Mouse (Mus musculus) limb, embryonic 11.5 days (tissue): ENCODE results near the gene Megf8. TPM values are rescaled to one million over a fixed set of nuclear protein-coding genes. Genes with fewer than 3 reads are reported as not detected.
A peak's percentile ranks its signal among the peaks of the same experiment; 100 is the strongest.

Experiments used
- ATAC-seq: fragments of 200-750 bp; cut with Nextera tagmentation; 2 replicates; pipeline ENCODE4 v1.8.0; 2017; ENCODE audit warnings: low read depth; ENCODE audit not compliant: insufficient number of reproducible peaks, low FRiP score, low TSS enrichment
- DNase-seq: peaks from one replicate; pipeline ENCODE4 v3.0.0-alpha.2; 2015; ENCODE audit warnings: low spot score
- H3K27ac ChIP-seq: fragments of 300-500 bp; sonication (generic); replicated peaks from 2 replicates; pipeline ENCODE4 v1.5.1; 2014; ENCODE audit warnings: low read depth, mild to moderate bottlenecking, low read length
- H3K27me3 ChIP-seq: fragments of 300-500 bp; sonication (generic); 2 replicates; pipeline ENCODE4 v1.6.1; 2014; ENCODE audit warnings: mild to moderate bottlenecking, low read length, mixed read lengths; ENCODE audit not compliant: control insufficient read depth, insufficient read depth
- H3K36me3 ChIP-seq: fragments of 300-500 bp; sonication (generic); 2 replicates; pipeline ENCODE4 v1.6.1; 2014; ENCODE audit warnings: mild to moderate bottlenecking, low read length, moderate library complexity, mixed read lengths; ENCODE audit not compliant: control insufficient read depth, insufficient read depth
- H3K4me1 ChIP-seq: fragments of 300-500 bp; sonication (generic); 2 replicates; pipeline ENCODE4 v1.6.1; 2014; ENCODE audit warnings: low read length, mixed read lengths; ENCODE audit not compliant: control insufficient read depth, insufficient read depth
- H3K4me2 ChIP-seq: fragments of 300-500 bp; sonication (generic); 2 replicates; pipeline ENCODE4 v1.6.1; 2014; ENCODE audit warnings: low read depth, mild to moderate bottlenecking, moderate library complexity; ENCODE audit not compliant: severe bottlenecking
- H3K4me3 ChIP-seq: fragments of 300-500 bp; sonication (generic); 2 replicates; pipeline ENCODE4 v1.5.1; 2014; ENCODE audit warnings: low read depth, low read length
- H3K9ac ChIP-seq: fragments of 300-500 bp; sonication (generic); 2 replicates; pipeline ENCODE4 v1.6.1; 2014; ENCODE audit warnings: mild to moderate bottlenecking, low read length
- H3K9me3 ChIP-seq: fragments of 300-500 bp; sonication (generic); 2 replicates; pipeline ENCODE4 v1.6.1; 2016; ENCODE audit warnings: low read length; ENCODE audit not compliant: control insufficient read depth
- WGBS: fragments of 180-500 bp; shearing (Covaris S2); extraction: QIAGEN DNeasy Blood & Tissue Kit; methylation state at CpG from one replicate; pipeline ENCODE4 v1.1.7; 2014; 5-methylcytosine and 5-hydroxymethylcytosine counted together
- polyA plus RNA-seq: library from polyadenylated mRNA; unstranded; fragments of >200 nt; fragmentation: Nextera tagmentation; extraction: Ambion mirVana; gene quantifications from 2 replicates; pipeline ENCODE4 v1.2.1, GENCODE M21; 2014

Gene Megf8
- polyA plus RNA-seq, 1 experiment from 2014 or later = 14.4 TPM

- peaks cover 8% of the 10 kb centered on the region; the same call in 1 of the 2 replicates for H3K36me3 ChIP-seq
- no peak for ATAC-seq
- H3K9ac ChIP-seq = no peak overlapping the region
- H3K27me3 ChIP-seq = no peaks in the 10 kb centered on the region
- no peak overlapping the region for H3K4me2 ChIP-seq
- H3K4me3 ChIP-seq = no peak overlapping the region
- H3K27ac ChIP-seq = no peak overlapping the region
- no peak for DNase-seq
- peaks cover 12% of the 10 kb centered on the region for H3K4me1 ChIP-seq
- 88% methylated on average over 8 of the region's 8 CpGs for WGBS
- H3K9me3 ChIP-seq = no peaks in the 10 kb centered on the region
Measured at GRCm38 (mm10) chr7:25326233-25326632, 9.3 kb downstream of the Megf8 start.

GRCm38 (mm10) chr7:25333596-25334307 lies 16.8 kb downstream of the Megf8 start:
- H3K9me3 ChIP-seq = no peaks in the 10 kb centered on the region
- H3K4me3 ChIP-seq = no peak overlapping the region
- H3K4me2 ChIP-seq = no peak overlapping the region
- peaks cover 18% of the 10 kb centered on the region for H3K36me3 ChIP-seq
- ATAC-seq = 0 out of 2 replicates have a peak, but pooled peaks have one; percentile 44
- H3K4me1 ChIP-seq = no peaks in the 10 kb centered on the region
- H3K27ac ChIP-seq = no peak overlapping the region
- peak; percentile 86 for DNase-seq
- 44% methylated on average over 16 of the region's 16 CpGs for WGBS
- H3K27me3 ChIP-seq = no peaks in the 10 kb centered on the region
- H3K9ac ChIP-seq = no peak overlapping the region

GRCm38 (mm10) chr7:25334472-25334871 lies 17.5 kb downstream of the Megf8 start:
- 87% methylated on average over 12 of the region's 12 CpGs for WGBS
- Histone ChIP-seq H3K4me2 (no peak overlapping the region), H3K9ac (no peak overlapping the region), H3K27ac (no peak overlapping the region), H3K9me3 (no peaks in the 10 kb centered on the region), H3K4me1 (no peaks in the 10 kb centered on the region), H3K36me3 (peaks cover 18% of the 10 kb centered on the region), H3K27me3 (no peaks in the 10 kb centered on the region), H3K4me3 (no peak overlapping the region)
- ATAC-seq (no peak), DNase-seq (no peak)

GRCm38 (mm10) chr7:25339329-25339728 lies 22.4 kb downstream of the Megf8 start:
- no peaks in the 10 kb centered on the region for H3K27me3 ChIP-seq

GRCm38 (mm10) chr7:25341000-25341784 lies 24.2 kb downstream of the Megf8 start:
- WGBS = 87% methylated on average over 20 of the region's 20 CpGs
- no peak overlapping the region for H3K27ac ChIP-seq
- no peak for DNase-seq

More at GRCm38 (mm10) chr7:25339329-25339728, 22.4 kb downstream of the Megf8 start:
- DNase-seq (no peak), ATAC-seq (no peak)
- H3K27ac ChIP-seq = no peak overlapping the region
- no peaks in the 10 kb centered on the region for H3K4me1 ChIP-seq
- no peak overlapping the region for H3K4me3 ChIP-seq
- WGBS = 88% methylated on average over 9 of the region's 9 CpGs
- no peak overlapping the region for H3K4me2 ChIP-seq
- no peaks in the 10 kb centered on the region for H3K9me3 ChIP-seq
- no peak overlapping the region for H3K9ac ChIP-seq
- peaks cover 15% of the 10 kb centered on the region for H3K36me3 ChIP-seq

GRCm38 (mm10) chr7:25348861-25349260 lies 31.9 kb downstream of the Megf8 start:
- H3K4me2 ChIP-seq = no peak overlapping the region
- no peak for ATAC-seq
- H3K27me3 ChIP-seq = no peaks in the 10 kb centered on the region
- no peak for DNase-seq
- no peak overlapping the region for H3K9ac ChIP-seq
- no peak overlapping the region for H3K27ac ChIP-seq
- 85% methylated on average over 8 of the region's 8 CpGs for WGBS
- H3K9me3 ChIP-seq = peaks cover 6% of the 10 kb centered on the region; the same call in 1 of the 2 replicates
- peaks cover 32% of the 10 kb centered on the region; the same call in 1 of the 2 replicates for H3K36me3 ChIP-seq
- H3K4me1 ChIP-seq = no peaks in the 10 kb centered on the region
- H3K4me3 ChIP-seq = no peak overlapping the region

More at GRCm38 (mm10) chr7:25341000-25341784, 24.2 kb downstream of the Megf8 start:
- H3K4me1 ChIP-seq = no peaks in the 10 kb centered on the region
- H3K4me2 ChIP-seq = no peak overlapping the region
- no peak overlapping the region for H3K9ac ChIP-seq
- no peak overlapping the region for H3K4me3 ChIP-seq
- peak; percentile 23; the same call in 1 of the 2 replicates for ATAC-seq
- H3K27me3 ChIP-seq = no peaks in the 10 kb centered on the region
- no peaks in the 10 kb centered on the region for H3K9me3 ChIP-seq
- H3K36me3 ChIP-seq = peaks cover 14% of the 10 kb centered on the region

- ATAC-seq (no peak), DNase-seq (no peak)
- Histone ChIP-seq H3K4me2 (no peak overlapping the region), H3K27ac (no peak overlapping the region), H3K4me3 (no peak overlapping the region), H3K36me3 (peaks cover 28% of the 10 kb centered on the region), H3K9ac (no peak overlapping the region), H3K27me3 (no peaks in the 10 kb centered on the region), H3K4me1 (no peaks in the 10 kb centered on the region), H3K9me3 (no peaks in the 10 kb centered on the region)
- WGBS = 89% methylated on average over 19 of the region's 19 CpGs
Measured at GRCm38 (mm10) chr7:25358721-25359206, 41.8 kb downstream of the Megf8 start.

GRCm38 (mm10) chr7:25363151-25363550 lies 46.2 kb downstream of the Megf8 start:
- no peak for DNase-seq
- H3K9me3 ChIP-seq = no peaks in the 10 kb centered on the region
- H3K4me1 ChIP-seq = peaks cover 5% of the 10 kb centered on the region
- 89% methylated on average over 19 of the region's 19 CpGs for WGBS
- no peak overlapping the region for H3K4me2 ChIP-seq
- no peak for ATAC-seq
- H3K27ac ChIP-seq = no peak overlapping the region
- no peak overlapping the region for H3K4me3 ChIP-seq
- H3K36me3 ChIP-seq = peaks cover 23% of the 10 kb centered on the region
- peaks cover 14% of the 10 kb centered on the region for H3K27me3 ChIP-seq
- H3K9ac ChIP-seq = no peak overlapping the region
